Mouse (Mus musculus) bone marrow, adult 2 months (tissue): Measurements from ENCODE around the gene Arhgap42. TPM values are rescaled to one million over a fixed set of nuclear protein-coding genes. Genes with fewer than 3 reads are reported as not detected.

Experiments used
- H3K27ac ChIP-seq: fragments of 200-500 bp; 2 replicates; pipeline ENCODE4 v1.5.1; 2012; ENCODE audit warnings: low read depth, mild to moderate bottlenecking, control low read depth, inconsistent platforms, low read length; ENCODE audit not compliant: control insufficient read depth, poor library complexity, insufficient read depth
- H3K4me1 ChIP-seq: fragments of 200-500 bp; 2 replicates; pipeline ENCODE4 v1.6.1; 2011; ENCODE audit warnings: low read length; ENCODE audit not compliant: control insufficient read depth, insufficient read depth
- H3K4me3 ChIP-seq: fragments of 200-500 bp; replicated peaks from 2 replicates; pipeline ENCODE3; 2011; ENCODE audit warnings: mild to moderate bottlenecking, low read depth, low read length, control low read depth; ENCODE audit not compliant: control insufficient read depth
- CTCF ChIP-seq: fragments of 200-500 bp; IDR thresholded peaks from 2 replicates; pipeline ENCODE4 v1.5.1; 2011; ENCODE audit warnings: low read length, control low read depth; ENCODE audit not compliant: control insufficient read depth, insufficient read depth
- POLR2A ChIP-seq: fragments of 200-500 bp; IDR thresholded peaks from 2 replicates; pipeline ENCODE4 v1.6.1; 2011; ENCODE audit warnings: low read depth, mild to moderate bottlenecking, control low read depth, low read length, borderline replicate concordance; ENCODE audit not compliant: control insufficient read depth
- WGBS: fragments of 180-500 bp; shearing (Covaris S2); methylation state at CpG from one replicate; pipeline ENCODE4 v1.1.7; 2018; 5-methylcytosine and 5-hydroxymethylcytosine counted together
- polyA plus RNA-seq: library from polyadenylated mRNA; stranded (reverse); fragments of >200 nt; gene quantifications from 2 replicates; pipeline ENCODE4 v1.2.4, GENCODE M21; 2011; ENCODE audit warnings: low replicate concordance; ENCODE audit not compliant: missing spikeins, insufficient read depth, insufficient read length

Arhgap42 gene
- polyA plus RNA-seq, 1 experiment = 1.0 TPM

GRCm38 (mm10) chr9:9245994-9246393 is 7.1 kb upstream of the Arhgap42 start:
- Histone ChIP-seq H3K4me1 (no peaks in the 10 kb centered on the region), H3K4me3 (no peak overlapping the region), H3K27ac (no peak overlapping the region)
- no peak for TF ChIP-seq POLR2A
- no peak for TF ChIP-seq CTCF

GRCm38 (mm10) chr9:9243834-9244233 is 4.9 kb upstream of the Arhgap42 start:
- no peak for TF ChIP-seq POLR2A
- TF ChIP-seq CTCF = no peak
- Histone ChIP-seq H3K27ac (no peak overlapping the region), H3K4me3 (no peak overlapping the region), H3K4me1 (no peaks in the 10 kb centered on the region)
- WGBS = 44% methylated on average over 4 of the region's 4 CpGs

- H3K27ac ChIP-seq = no peak overlapping the region
- no peaks in the 10 kb centered on the region for H3K4me1 ChIP-seq
- TF ChIP-seq CTCF (no peak), POLR2A (no peak)
- 72% methylated on average over 7 of the region's 7 CpGs for WGBS
- no peak overlapping the region for H3K4me3 ChIP-seq
Observed at GRCm38 (mm10) chr9:9241202-9241795, 2.4 kb upstream of the Arhgap42 start.

GRCm38 (mm10) chr9:9237511-9237910 is 1.4 kb downstream of the Arhgap42 start:
- no peaks in the 10 kb centered on the region for H3K4me1 ChIP-seq
- 70% methylated on average over 5 of the region's 5 CpGs for WGBS
- H3K4me3 ChIP-seq = no peak overlapping the region
- no peak overlapping the region for H3K27ac ChIP-seq
- TF ChIP-seq CTCF = no peak
- TF ChIP-seq POLR2A = no peak

- WGBS = 73% methylated on average over 3 of the region's 3 CpGs
- H3K4me3 ChIP-seq = no peak overlapping the region
- TF ChIP-seq POLR2A = no peak
- TF ChIP-seq CTCF = no peak
- no peaks in the 10 kb centered on the region for H3K4me1 ChIP-seq
- no peak overlapping the region for H3K27ac ChIP-seq
Observed at GRCm38 (mm10) chr9:9229662-9230061, 9.2 kb downstream of the Arhgap42 start.

- TF ChIP-seq CTCF = no peak
- Histone ChIP-seq H3K4me3 (no peak overlapping the region), H3K27ac (no peak overlapping the region), H3K4me1 (no peaks in the 10 kb centered on the region)
- 69% methylated on average over 1 of the region's 1 CpGs for WGBS
Observed at GRCm38 (mm10) chr9:9224837-9225236, 14.1 kb downstream of the Arhgap42 start.

- H3K27ac ChIP-seq = no peak overlapping the region
- WGBS = 76% methylated on average over 3 of the region's 3 CpGs
- TF ChIP-seq CTCF (no peak), POLR2A (no peak)
- H3K4me1 ChIP-seq = no peaks in the 10 kb centered on the region
- no peak overlapping the region for H3K4me3 ChIP-seq
Observed at GRCm38 (mm10) chr9:9223384-9223783, 15.5 kb downstream of the Arhgap42 start.

GRCm38 (mm10) chr9:9221950-9222486 is 16.9 kb downstream of the Arhgap42 start:
- H3K27ac ChIP-seq = no peak overlapping the region
- WGBS = 79% methylated on average over 3 of the region's 3 CpGs
- H3K4me1 ChIP-seq = no peaks in the 10 kb centered on the region
- no peak overlapping the region for H3K4me3 ChIP-seq
- TF ChIP-seq CTCF (no peak), POLR2A (no peak)

GRCm38 (mm10) chr9:9221185-9221584 is 17.7 kb downstream of the Arhgap42 start:
- Histone ChIP-seq H3K27ac (no peak overlapping the region), H3K4me3 (no peak overlapping the region), H3K4me1 (no peaks in the 10 kb centered on the region)
- 75% methylated on average over 4 of the region's 4 CpGs for WGBS
- TF ChIP-seq POLR2A (no peak), CTCF (no peak)
